15 mouse cellular contexts compared by ENCODE assay signal in the genomic region with DNA sequence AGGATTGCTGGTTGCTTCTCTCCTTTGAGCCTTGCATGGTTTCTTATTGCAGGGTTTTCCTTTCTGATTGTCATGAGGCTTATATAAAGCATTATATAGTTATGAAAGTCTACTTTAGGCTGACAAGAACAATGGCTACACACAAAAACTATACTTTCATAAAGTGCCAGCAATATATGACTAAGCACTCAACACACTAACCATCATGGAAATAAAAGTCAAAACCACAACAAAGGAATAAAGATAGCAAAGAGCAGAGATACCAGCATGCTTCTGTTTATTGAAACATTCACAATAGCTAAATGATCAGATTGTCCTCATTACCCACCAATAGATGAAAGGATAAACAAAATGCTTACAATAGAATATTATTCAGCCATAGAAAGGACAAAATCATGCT.
"Had no signal": no experiment of that assay in that cellular context is flagged by ENCODE, and none has a peak within 500 bp of the region (broad histone marks: within the 10 kb centered on the region; RNA-seq: fewer than 3 reads in every experiment).

No protein-coding gene starts in this region.

- DNase-seq: gastrocnemius, adult 2 months; gastrocnemius, postnatal 10 days; gastrocnemius, postnatal 25 days; heart, adult 18-20 months; heart, postnatal 10 days; heart, postnatal 4 days; kidney, adult 11 months; kidney, adult 8-10 months; kidney, postnatal 10 days; kidney, postnatal 25 days; kidney, postnatal 4 days; liver; liver, embryonic 13.5 days had no signal

- ATAC-seq: hindbrain, postnatal 0 days; intestine, embryonic 16.5 days had no signal
